Mouse (Mus musculus): Measurements from ENCODE around the gene Leap2.

DNA sequence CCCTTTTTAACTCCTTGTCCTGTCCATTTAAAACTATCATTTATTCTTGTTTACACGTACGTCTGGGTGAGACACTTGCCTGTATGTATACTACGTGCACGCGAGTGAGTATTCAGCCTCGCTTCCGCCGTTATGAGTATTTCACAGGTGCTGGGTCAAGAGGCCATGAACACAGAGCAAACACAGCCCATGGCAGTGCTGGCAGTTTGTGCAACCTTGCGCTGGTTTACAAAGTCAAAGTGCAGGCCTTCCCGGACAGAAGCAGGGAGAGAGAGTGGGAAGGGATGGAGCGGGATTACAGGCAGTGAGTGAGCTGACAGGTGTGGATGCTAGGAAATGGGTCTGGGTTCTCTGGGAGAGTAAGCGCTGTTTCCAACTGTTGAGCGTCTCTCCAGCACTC is 23.2 kb upstream of the Leap2 start:
- TF ChIP-seq POLR2A (IDR thresholded peaks at IDR 0.05; ENCODE audit: borderline replicate concordance, extremely low read depth, low read depth, low read length) (no peak), CTCF (IDR thresholded peaks at IDR 0.05; ENCODE audit: insufficient read depth, low read length) (no peak)
